Mouse (Mus musculus): ENCODE measurements around the gene Patj. TPM values are rescaled to one million over a fixed set of nuclear protein-coding genes. Genes with fewer than 3 reads are reported as not detected.

Gene Patj
- 21.1 and 22.4 TPM in 2 replicates for polyA plus RNA-seq (2015; fragmentation: Nextera tagmentation; extraction: Ambion mirVana)

DNA sequence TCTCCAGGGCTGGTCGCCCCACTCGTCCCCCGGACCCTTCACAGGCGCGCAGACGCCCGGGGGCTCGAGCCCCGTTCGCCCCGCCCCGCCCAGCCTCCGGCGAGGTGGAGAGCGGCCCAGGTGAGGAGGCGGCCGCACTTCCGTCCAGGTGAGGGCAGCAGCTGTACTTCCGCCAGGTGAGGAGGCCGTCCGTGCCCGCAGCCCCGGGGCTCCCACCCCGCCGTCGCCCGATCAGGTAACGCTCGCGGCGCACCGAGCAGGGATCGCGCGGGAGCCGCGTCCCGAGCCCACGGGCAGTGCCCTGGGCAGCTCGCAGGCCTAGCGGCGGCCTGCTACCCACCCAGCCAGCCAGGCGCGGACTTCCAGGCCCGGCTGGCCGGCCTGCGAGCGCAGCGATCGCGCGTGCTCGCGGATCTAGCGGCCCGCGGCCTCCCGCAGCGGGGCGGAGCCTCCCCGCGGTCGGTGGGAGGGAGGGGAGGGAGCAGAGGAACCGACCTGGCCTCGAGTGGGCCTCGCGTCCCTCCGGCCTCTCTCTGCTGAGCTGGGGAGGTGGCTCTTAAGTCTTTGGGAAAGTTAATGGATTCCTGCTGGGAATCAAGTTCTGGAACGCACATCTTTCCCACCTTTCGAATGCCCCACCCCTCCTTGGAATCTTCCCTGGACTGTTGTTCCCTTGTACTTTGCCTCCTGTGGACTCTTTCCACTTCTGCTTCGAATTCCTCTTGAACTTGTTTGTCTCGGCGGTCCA is at the start of gene Patj:
TSS of gene Patj (plus strand) at position 96 of the 748 bp plus-strand sequence.
- peak; percentile 95 for ATAC-seq
- under 1% methylated on average over 72 of the region's 73 CpGs for WGBS

DNA sequence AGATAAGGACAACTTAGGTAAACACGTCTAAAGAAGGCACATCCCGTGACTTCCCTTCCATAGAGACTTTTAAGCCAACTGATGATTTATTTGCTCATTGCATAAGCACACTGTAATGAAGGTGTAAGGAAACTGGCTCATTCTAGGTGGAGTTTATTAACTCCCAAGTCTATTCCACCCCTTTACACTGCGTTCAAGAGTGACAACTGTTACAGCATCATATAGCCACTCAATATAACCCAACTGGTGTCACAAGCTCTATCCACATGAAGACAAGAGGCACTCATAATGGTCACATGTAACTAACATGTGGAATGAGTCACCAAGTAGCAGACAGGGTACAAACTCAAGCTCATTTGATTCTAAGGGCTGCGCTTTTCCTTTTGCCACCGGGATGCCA is 47.0 kb upstream of the Patj start:
- H3K27ac ChIP-seq: no peak overlapping the region
- H3K9ac ChIP-seq: no peak overlapping the region
- no peaks in the 10 kb centered on the region; the same call in 1 of the 2 replicates for H3K36me3 ChIP-seq
- no peaks in the 10 kb centered on the region for H3K4me1 ChIP-seq (replicated peaks)
- H3K4me3 ChIP-seq (replicated peaks): no peak overlapping the region
- no peak overlapping the region for H3K4me2 ChIP-seq (replicated peaks)
- ATAC-seq: peak; percentile 94
- H3K9me3 ChIP-seq: no peaks in the 10 kb centered on the region
- WGBS: 56% methylated on average over 5 of the region's 5 CpGs
- H3K27me3 ChIP-seq (replicated peaks): no peaks in the 10 kb centered on the region

More for the DNA sequence above, at the start of gene Patj:
- H3K4me3 ChIP-seq (replicated peaks): peak within 1 kb of the TSS; percentile 85
- peak within 1 kb of the TSS; percentile 86 for H3K4me2 ChIP-seq (replicated peaks)
- no peaks in the 10 kb centered on the region for H3K27me3 ChIP-seq (replicated peaks)
- H3K9ac ChIP-seq: peak within 1 kb of the TSS; percentile 98
- H3K36me3 ChIP-seq: no peaks in the 10 kb centered on the region
- H3K9me3 ChIP-seq: no peaks in the 10 kb centered on the region
- peak within 1 kb of the TSS; percentile 91 for H3K27ac ChIP-seq
- H3K4me1 ChIP-seq (replicated peaks): peaks cover 2% of the 10 kb centered on the region; the same call in 1 of the 2 replicates

DNA sequence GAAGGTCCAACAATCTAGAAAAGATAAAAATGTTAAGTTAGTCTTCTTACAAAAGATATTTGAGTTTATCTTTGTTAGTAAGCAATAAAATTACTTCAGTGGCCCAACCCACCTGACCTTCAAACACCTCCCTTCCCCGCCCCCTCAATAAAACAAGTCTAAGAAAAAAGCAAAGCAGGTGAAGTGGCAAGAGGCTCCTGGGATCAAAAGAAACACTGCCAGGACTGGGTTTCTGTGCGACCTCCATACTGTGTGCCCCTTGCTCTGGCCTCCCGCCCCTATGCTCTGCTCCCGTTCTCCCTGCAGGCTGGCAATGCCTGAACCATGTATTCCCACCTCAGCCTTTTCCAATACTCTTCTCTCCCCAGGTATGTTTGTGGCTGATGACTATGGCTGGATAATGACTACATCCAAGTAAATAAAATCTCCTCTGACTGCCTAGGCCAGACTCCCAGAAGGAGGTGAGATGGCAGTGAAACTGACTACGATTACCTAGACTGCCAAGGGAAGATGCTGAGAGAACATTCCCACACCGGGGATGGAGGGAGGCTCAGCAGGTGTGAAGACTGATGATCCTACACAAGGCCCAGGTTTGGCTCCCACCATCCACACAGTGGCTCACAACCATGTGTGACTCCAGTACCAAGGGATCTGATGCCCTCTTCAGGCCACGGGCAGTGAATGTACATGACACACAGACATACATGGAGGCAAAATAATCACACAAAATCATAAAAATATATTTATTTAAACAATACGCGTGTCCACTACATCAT is 37.4 kb upstream of the Patj start:
- Histone ChIP-seq H3K4me1 (replicated peaks) (no peaks in the 10 kb centered on the region), H3K27ac (no peak overlapping the region), H3K36me3 (peaks cover 15% of the 10 kb centered on the region; the same call in 1 of the 2 replicates), H3K27me3 (replicated peaks) (no peaks in the 10 kb centered on the region), H3K9ac (no peak overlapping the region), H3K4me2 (replicated peaks) (no peak overlapping the region), H3K9me3 (no peaks in the 10 kb centered on the region), H3K4me3 (replicated peaks) (no peak overlapping the region)
- WGBS: 79% methylated on average over 9 of the region's 9 CpGs
- peak; percentile 87 for ATAC-seq

DNA sequence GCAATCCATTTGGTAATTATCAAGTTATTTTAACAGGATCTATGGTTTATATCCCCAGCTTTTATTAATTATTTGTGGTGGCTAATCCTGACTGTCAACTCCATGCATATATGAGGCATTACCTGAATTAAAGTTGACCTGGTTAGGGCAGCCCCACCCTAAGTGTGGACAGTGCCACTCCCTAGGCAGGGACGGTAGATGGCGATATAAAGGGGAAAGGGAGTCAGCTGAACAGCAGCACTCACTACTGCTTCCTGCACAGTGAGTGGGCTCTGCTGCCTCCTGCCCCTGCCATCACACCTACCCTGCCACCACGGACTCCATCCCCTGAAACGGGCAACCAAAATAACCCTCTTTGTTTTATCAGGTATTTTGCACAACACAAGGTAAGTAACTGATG is 20.2 kb upstream of the Patj start:
- Histone ChIP-seq H3K36me3 (0 out of 2 replicates have a peak, but pooled peaks cover 4% of the 10 kb centered on the region), H3K4me2 (replicated peaks) (no peak overlapping the region), H3K4me3 (replicated peaks) (no peak overlapping the region), H3K4me1 (replicated peaks) (no peaks in the 10 kb centered on the region), H3K27me3 (replicated peaks) (no peaks in the 10 kb centered on the region), H3K9ac (no peak overlapping the region), H3K27ac (no peak overlapping the region), H3K9me3 (no peaks in the 10 kb centered on the region)
- 52% methylated on average over 4 of the region's 4 CpGs for WGBS
- 0 out of 2 replicates have a peak, but pooled peaks have one; percentile 62 for ATAC-seq

DNA sequence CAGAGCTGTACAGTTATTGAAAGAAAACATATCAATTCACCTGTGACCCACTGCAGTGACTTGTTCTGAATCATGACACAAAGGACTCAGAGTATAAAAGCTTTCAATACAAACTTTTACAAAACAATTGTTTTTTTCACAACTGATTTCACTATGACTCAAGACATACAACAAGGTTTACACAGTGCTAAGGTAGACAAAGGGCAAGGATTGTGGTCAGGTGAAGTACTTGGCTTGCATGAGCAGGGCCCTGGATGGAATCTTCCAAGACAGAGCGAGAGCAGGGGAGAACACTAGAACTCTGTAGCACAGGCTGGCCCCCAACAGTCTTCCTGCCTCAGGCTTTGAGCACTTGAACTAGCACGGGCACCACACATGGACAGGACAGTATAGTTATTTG is 18.6 kb upstream of the Patj start:
- no peak for ATAC-seq

DNA sequence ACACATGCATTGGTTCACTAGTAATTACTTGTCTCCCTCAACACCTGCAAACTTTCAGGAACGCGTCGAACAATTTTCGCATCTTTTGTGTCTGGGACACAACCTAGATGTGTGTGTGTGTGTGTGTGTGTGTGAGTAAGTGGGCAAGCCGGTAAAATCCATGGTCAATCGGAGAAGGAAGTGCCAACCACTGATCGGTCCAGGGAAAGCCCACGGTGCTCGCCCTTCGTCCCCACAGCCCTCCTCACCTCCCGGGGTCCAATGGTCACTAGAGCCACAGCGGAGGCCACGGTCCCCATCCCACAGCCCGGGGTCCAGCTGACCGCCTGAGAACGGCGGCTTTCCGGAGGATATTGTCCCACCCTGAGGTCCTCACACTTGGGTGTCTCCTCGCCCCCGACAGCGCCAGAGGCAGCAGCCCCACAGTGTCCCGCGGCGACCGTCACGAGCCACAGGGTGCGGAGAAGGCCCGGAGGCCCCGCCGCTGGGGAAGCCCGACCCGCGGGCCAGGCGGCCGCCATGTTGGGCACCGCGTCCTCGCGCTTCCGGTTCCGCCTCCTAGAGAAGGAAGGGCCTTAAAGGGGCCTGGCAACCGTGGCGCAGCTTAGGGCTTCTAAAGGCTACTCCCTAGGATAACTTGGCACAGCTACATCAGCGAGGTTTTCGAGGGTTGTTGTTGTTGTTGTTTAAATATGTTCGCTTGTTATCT is 12.7 kb upstream of the Patj start, which contains the start of gene Tm2d1:
TSS of gene Tm2d1 (minus strand) at position 591 of the 709 bp plus-strand sequence.
- Histone ChIP-seq H3K4me3 (replicated peaks) (peak within 1 kb of the TSS; percentile 77), H3K27me3 (replicated peaks) (no peaks in the 10 kb centered on the region), H3K9me3 (no peaks in the 10 kb centered on the region), H3K9ac (peak within 1 kb of the TSS; percentile 89), H3K27ac (peak within 1 kb of the TSS; percentile 55), H3K36me3 (0 out of 2 replicates have a peak, but pooled peaks cover 4% of the 10 kb centered on the region), H3K4me2 (replicated peaks) (peak within 1 kb of the TSS; percentile 52), H3K4me1 (replicated peaks) (0 out of 2 replicates have a peak, but pooled peaks cover 2% of the 10 kb centered on the region)
- ATAC-seq: peak; percentile 97
- WGBS: under 1% methylated on average over 46 of the region's 46 CpGs

More for the DNA sequence above, 18.6 kb upstream of the Patj start:
- 96% methylated on average over 2 of the region's 2 CpGs for WGBS
- Histone ChIP-seq H3K9ac (no peak overlapping the region), H3K4me3 (replicated peaks) (no peak overlapping the region), H3K27me3 (replicated peaks) (no peaks in the 10 kb centered on the region), H3K4me1 (replicated peaks) (no peaks in the 10 kb centered on the region), H3K4me2 (replicated peaks) (no peak overlapping the region), H3K9me3 (no peaks in the 10 kb centered on the region), H3K27ac (no peak overlapping the region), H3K36me3 (0 out of 2 replicates have a peak, but pooled peaks cover 4% of the 10 kb centered on the region)

DNA sequence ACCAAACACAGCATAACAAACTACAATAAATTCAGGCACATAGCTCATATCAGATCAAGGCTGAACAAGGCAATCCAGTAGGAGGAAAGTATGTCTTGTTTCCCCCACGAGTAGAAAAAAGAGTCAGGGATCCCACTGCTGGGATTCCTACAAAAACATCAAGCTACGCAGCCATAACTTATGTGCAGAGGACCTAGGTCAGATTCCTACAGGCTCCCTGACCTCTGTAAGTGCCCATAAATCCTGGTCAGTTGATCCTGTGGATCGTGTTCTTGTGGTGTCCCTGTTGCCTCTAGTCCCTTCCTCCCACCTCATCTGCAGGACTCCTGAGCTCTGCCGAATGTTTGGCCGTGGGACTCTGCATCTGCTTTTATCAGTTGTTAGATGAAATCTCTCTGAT is 10.5 kb upstream of the Patj start:
- no peak overlapping the region for H3K4me3 ChIP-seq (replicated peaks)
- H3K4me1 ChIP-seq (replicated peaks): 0 out of 2 replicates have a peak, but pooled peaks cover 2% of the 10 kb centered on the region
- H3K27ac ChIP-seq: no peak overlapping the region
- H3K36me3 ChIP-seq: no peaks in the 10 kb centered on the region
- 30% methylated on average over 5 of the region's 5 CpGs for WGBS
- no peak overlapping the region for H3K9ac ChIP-seq
- no peaks in the 10 kb centered on the region for H3K9me3 ChIP-seq
- ATAC-seq: no peak
- H3K4me2 ChIP-seq (replicated peaks): no peak overlapping the region
- no peaks in the 10 kb centered on the region for H3K27me3 ChIP-seq (replicated peaks)

DNA sequence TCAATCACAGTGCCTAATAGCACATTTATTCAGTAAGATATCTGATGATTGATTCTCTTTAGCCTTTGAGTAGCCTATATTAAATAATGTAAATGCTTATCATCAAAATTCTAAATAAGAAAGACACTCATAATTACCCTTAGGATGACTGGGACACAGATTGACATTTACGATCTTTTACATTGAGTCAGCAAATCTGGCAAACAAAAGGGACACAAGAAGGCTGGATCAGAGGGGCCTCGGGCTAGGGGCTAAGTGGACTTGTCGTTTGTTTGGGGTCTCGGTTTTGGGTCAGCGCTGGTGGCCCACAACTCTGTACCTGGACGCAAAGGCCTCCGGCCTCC is 267 bp upstream of the Patj start:
- no peak for ATAC-seq

DNA sequence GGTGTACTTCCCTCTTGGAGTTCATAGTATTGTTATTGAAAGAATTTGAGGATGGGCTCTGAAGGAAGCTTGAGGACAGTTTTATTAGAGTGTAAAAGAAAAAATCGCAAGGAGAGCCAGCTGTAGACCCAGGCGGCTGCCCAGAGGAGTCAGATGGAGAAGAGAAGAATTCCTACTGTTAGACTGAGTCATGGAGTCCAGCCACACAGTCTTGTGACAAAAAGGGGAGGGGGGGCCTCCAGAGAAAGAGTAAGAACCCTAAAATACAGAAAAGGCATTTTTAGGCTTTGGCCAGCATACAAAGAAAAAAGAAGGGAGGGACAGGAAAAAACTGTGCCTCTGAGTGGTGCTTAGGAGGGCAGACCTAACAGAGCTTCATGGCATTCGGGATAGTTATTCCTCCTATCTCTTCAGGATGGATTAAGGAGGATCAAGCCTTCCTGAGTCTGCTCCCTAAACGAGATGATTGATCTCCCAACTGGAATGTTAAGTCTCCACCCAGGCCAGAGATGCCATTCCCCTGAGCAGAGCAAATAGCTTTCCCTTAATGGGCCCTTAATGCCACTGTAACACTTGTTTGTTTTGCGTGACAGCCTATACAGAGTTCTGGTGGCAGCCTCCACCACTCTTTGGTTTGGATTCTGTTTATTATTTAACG is 5.5 kb downstream of the Patj start:
- 19% methylated on average over 6 of the region's 6 CpGs for WGBS

More for the DNA sequence above, 267 bp upstream of the Patj start:
- peak overlapping the region; percentile 91 for H3K27ac ChIP-seq
- no peaks in the 10 kb centered on the region for H3K36me3 ChIP-seq
- H3K9me3 ChIP-seq: no peaks in the 10 kb centered on the region
- peak overlapping the region; percentile 85 for H3K4me3 ChIP-seq (replicated peaks)
- WGBS: 4% methylated on average over 7 of the region's 7 CpGs
- no peaks in the 10 kb centered on the region for H3K4me1 ChIP-seq (replicated peaks)
- no peaks in the 10 kb centered on the region for H3K27me3 ChIP-seq (replicated peaks)
- H3K9ac ChIP-seq: peak overlapping the region; percentile 98
- H3K4me2 ChIP-seq (replicated peaks): peak overlapping the region; percentile 86

DNA sequence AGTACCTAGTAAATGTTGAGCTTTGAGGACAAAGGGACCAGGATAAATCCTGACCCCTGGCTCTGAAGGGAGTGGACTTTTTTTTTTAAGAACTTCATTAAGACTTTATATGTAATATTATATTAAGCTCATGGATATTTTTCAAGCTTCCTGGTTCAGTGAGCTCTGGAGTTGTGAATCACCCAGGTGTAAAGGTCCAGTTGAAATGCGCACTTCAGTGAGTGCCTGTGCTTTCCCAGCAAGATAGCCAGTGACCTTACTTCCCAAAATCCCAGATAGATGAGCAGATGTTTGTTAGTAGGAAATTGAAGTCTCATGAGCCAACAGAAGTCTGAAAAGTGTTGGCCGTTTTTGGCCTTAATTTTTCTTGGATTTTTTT is 6.0 kb downstream of the Patj start:
- H3K4me3 ChIP-seq (replicated peaks): no peak overlapping the region
- no peak overlapping the region for H3K4me2 ChIP-seq (replicated peaks)
- no peak overlapping the region for H3K27ac ChIP-seq
- no peaks in the 10 kb centered on the region for H3K36me3 ChIP-seq
- no peaks in the 10 kb centered on the region for H3K27me3 ChIP-seq (replicated peaks)
- H3K9me3 ChIP-seq: no peaks in the 10 kb centered on the region
- no peak overlapping the region for H3K9ac ChIP-seq
- peak; percentile 37; the same call in 1 of the 2 replicates for ATAC-seq
- H3K4me1 ChIP-seq (replicated peaks): peaks cover 8% of the 10 kb centered on the region; the same call in 1 of the 2 replicates
- WGBS: 63% methylated on average over 2 of the region's 2 CpGs

More for the DNA sequence above, 5.5 kb downstream of the Patj start:
- peak; percentile 41 for ATAC-seq
- H3K9ac ChIP-seq: no peak overlapping the region
- H3K27ac ChIP-seq: no peak overlapping the region
- no peak overlapping the region for H3K4me2 ChIP-seq (replicated peaks)
- H3K27me3 ChIP-seq (replicated peaks): no peaks in the 10 kb centered on the region
- no peaks in the 10 kb centered on the region for H3K36me3 ChIP-seq
- H3K4me3 ChIP-seq (replicated peaks): no peak overlapping the region
- no peaks in the 10 kb centered on the region for H3K9me3 ChIP-seq
- peaks cover 8% of the 10 kb centered on the region; the same call in 1 of the 2 replicates for H3K4me1 ChIP-seq (replicated peaks)

DNA sequence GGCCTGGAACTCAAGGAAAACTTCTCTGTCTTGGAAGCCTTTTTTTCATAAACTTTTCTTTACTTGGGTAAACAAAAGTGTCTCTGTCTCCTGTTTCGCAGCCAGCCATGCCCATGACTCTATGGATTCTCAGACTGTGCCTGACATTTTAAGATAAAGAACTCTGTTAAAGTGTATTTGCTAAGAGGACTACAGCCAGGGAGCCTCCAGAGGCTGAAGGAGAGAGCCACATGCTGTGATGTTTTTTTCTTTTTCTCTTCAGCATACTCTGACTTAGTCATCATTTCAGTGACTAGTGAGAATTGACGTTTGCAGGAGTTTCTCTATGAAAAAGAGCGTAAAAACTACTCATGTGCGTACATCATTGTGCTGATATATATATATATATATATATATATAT is 7.9 kb downstream of the Patj start:
- H3K9ac ChIP-seq: no peak overlapping the region
- H3K4me1 ChIP-seq (replicated peaks): peaks cover 8% of the 10 kb centered on the region; the same call in 1 of the 2 replicates
- ATAC-seq: no peak
- H3K27ac ChIP-seq: no peak overlapping the region
- no peaks in the 10 kb centered on the region for H3K9me3 ChIP-seq
- 60% methylated on average over 4 of the region's 4 CpGs for WGBS
- H3K36me3 ChIP-seq: no peaks in the 10 kb centered on the region
- no peak overlapping the region for H3K4me2 ChIP-seq (replicated peaks)
- H3K4me3 ChIP-seq (replicated peaks): no peak overlapping the region
- no peaks in the 10 kb centered on the region for H3K27me3 ChIP-seq (replicated peaks)

Measured in intestine, embryonic 15.5 days (tissue).